Mouse (Mus musculus): ENCODE measurements around the gene Gm38392.

Gm38392 gene

DNA sequence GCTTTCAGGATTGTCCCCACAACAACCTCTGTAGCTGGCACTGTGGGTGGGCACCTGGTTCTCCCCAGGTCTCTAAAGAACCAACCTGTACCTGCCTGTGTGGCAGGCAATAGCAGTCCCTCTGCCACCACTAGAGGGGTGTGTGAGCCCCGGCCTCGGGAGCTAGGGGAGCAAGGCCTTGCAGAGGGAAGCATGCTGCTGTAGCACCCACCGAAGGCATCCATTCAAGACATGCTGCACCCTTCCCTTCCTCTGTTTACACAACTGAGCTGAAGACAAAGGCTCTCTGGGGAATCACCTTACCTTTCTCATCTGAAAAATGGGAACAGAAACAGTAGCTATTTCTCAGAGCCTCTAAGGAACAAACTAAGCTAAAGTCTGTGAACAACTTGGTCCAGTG, 51.8 kb downstream of the Gm38392 start:
- DNase-seq, result no peak

- no peak for DNase-seq
Measured at GRCm38 (mm10) chr3:88234041-88234440, 53.0 kb downstream of the Gm38392 start.

GRCm38 (mm10) chr3:88232851-88233649, 54.0 kb downstream of the Gm38392 start:
- DNase-seq, result no peak

DNA sequence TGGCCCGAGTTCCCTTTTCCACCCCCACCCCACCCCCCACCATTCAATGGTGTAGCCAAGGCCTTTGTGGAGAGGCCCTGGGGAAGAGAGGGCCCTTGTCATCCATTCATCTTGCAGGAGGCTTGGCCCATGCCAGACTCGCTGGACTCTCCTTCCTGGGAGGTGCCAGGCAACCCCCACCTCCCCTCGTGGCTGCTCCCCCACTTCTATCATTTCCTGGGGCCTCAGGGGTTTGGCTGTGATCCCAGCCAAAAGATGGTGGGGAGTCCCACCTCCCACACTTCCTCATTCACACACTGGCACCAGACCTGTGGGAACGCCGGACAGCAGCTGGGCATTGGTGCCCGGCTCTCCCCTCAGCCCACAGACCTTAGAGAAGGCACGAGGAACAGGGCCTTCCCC, 54.7 kb downstream of the Gm38392 start:
- no peak for DNase-seq

GRCm38 (mm10) chr3:88231061-88231641, 55.9 kb downstream of the Gm38392 start:
- DNase-seq, result no peak

DNA sequence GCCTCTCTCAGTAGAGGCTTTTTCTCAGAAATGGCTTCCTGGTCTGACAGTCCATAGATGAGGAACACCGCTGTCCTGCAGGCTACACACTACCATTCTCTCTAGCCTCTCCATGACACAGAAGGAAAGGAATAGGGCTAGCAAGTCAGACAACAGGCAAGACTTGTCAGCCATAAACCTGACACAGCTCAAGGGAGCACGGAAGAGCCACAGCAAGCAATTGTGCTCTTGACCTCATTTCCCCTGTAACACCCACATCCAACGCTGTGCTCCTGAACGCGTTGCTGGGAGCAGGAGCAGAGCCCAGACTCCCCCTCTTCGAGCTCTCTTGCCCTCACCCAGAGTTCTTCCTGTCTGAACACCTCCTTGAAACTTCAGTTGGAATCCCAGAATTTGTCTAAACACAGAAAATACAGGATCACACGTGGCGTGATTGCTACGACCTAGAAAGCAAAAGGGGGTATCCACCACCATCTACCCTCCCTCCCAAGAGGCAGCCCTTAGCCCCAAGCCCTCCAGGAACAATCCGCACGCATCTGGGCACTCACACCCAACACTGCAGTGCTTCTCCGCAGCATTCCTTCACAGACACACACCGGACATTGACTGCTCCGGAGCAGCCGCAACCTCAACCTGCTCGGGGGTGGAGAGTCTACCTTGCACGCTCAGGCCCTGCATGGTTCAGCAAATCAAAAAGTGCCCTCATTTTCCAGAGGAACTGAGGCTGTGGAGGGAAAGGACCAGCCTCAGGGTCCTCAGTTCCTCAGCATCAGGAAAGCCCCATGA, 56.6 kb downstream of the Gm38392 start:
- DNase-seq, result no peak

GRCm38 (mm10) chr3:88229526-88229925, 57.5 kb downstream of the Gm38392 start:
- DNase-seq, result no peak

DNA sequence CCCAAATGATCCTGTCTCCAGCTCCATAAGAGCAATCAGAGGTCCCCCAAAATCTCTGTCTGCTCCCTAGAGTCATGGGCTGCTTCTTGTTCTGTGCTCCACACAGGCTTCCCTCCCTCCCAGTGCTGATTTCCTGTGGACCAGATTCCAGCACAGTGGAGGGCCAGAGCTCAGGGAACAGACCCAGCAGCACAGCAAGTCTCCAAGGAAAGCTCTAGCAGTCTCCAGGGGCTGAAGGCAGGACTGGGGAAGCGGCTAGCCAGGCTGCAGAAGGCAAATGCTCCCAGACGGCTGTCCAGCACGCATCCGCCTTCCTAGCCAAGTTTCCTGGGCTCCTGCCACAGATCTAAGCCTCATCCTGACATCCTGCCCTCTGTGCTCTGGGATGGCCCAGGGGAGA, 58.1 kb downstream of the Gm38392 start:
- no peak for DNase-seq

DNA sequence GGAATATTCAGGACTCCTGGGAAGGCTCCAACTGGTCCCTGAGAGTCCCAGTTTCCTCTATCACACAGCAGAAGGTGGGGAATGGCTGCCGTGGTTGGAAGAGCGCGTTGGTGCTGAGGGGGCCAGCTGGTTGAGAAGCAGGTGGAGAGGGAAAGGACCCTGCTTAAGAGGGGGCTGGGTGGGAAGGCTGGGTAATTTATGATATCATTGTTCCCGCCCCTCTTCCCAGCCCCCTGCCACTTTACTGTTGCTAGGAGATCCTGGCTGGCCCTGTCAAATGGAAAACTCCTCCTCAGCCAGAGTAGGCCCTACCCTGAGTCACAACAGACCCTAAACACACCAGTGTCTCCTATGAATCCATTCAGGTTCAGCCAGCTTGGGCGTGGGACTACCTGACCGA, 59.0 kb downstream of the Gm38392 start:
- DNase-seq, result no peak

- DNase-seq, result no peak
Measured at GRCm38 (mm10) chr3:88227260-88227659, 59.8 kb downstream of the Gm38392 start.

GRCm38 (mm10) chr3:88226101-88226845, 60.7 kb downstream of the Gm38392 start:
- DNase-seq, result no peak

DNA sequence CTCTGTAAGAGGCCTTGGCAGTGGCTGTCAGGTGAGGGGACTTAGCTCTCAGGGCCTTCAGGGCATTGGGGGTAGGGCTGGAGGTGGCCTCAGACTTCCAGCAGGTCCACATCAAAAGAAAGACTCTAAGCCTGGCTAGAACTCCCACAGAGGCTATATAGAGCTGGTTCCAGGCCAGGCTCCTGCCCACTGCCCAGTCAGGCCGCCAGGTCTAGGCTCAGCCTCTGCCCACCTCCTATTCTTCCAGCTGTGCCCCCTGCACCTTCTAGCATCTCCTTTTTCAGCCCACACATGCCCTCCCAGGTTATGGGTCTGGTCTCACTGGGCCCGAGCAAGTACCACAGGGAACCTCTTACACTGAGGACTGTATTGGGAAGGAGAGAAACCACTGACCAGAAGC, 62.1 kb downstream of the Gm38392 start:
- DNase-seq, result no peak

DNA sequence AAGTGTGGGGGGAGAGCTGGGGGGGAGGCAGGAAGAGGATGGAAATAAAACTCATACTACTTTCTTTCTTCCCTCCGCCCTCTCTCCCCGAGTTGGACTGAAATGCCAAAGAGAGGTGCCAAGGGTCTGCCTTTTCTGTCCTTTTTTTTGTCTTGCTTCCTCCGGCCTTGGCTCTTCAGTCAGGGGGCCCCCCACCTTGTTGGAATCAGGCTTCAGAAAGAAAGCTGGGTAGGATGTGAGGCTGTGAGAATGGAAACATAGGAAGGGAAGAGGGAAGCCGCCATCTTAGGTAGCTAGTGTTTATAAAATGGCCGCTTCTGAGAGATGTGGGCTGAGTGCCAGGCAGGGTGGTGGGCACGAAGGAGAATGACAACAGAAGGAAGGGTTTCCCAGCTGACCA, 64.6 kb downstream of the Gm38392 start:
- DNase-seq, result no peak

DNA sequence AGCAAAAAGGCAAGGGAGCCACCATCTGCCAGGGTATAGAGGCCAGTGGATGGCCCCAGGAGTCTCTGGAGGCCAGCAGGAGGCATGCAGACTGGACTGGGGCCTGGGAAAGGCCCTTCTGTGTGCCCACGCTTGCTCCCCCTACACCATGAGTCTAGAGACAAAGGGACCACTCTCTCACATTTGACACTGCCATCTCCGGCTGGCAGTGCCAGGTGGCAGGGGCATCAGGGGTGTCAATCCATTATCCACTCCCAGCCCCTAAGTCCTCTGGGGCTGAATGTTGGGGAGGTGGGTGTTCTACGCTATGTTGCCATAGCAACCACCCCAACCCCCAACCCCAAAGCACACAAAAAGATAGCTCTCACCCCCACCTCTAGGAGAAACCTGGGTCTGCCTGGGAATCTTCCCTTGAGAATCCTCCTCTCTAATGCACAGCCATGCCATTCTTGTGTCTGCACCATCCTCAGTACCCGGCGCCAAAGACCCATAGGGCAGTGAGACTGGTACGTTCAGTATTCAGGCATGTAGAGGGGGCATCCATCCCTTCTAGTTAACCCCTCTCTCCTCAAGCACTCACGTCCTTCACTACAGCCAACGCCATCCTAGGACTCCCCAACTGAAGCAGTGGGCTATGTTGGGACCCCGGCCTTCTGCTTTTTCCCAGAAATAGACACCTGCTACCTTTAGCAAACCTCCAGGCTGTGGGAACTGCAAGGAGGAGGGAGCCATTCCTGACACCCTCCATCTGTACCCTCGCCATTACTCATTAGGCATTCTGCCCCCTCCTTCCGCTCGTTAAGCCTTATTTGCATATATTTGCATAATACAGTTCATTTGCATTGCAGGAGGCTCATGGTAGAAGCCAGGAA, 65.3 kb downstream of the Gm38392 start:
- no peak for DNase-seq

DNA sequence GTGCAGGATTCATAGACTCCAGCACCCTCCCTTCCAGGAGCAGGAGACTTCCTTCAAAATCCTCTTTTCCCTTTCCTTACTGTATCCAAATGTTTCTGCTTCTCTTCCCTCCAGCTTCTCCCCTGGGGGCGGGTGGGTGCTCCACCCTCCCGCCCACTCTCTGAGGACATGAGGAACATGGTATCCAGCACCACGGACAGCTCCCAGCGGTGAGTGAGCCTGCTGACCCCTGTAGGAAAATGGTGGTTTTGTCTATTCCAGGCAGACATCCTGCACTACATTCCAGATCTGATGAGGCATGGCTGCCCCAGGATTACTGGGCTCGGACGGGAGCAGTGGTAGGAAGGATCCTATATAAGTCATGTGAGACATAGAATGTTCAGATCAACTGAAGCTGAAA, 66.2 kb downstream of the Gm38392 start:
- peak; percentile 88 for DNase-seq

GRCm38 (mm10) chr3:88219940-88220339, 67.1 kb downstream of the Gm38392 start:
- no peak for DNase-seq

DNA sequence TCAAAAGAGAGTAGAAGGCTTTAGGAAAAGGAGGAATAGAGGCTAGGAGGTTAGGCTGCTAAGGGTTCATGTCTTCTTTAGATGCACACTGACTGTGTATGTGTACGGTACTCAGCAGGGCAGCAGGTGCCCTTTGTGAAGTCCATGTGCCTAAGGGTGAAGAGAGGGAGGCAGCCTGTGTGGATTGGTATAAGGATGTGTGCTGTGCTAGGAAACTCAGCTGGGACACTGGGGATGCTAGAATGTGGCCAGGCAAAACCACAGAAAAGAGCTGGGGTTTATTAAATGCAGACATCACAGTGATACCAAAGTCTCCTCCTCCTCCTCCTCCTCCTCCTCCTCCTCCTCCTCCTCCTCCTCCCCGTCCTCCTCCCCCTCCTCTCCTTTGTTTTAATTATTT, 69.3 kb downstream of the Gm38392 start:
- DNase-seq, result no peak

DNA sequence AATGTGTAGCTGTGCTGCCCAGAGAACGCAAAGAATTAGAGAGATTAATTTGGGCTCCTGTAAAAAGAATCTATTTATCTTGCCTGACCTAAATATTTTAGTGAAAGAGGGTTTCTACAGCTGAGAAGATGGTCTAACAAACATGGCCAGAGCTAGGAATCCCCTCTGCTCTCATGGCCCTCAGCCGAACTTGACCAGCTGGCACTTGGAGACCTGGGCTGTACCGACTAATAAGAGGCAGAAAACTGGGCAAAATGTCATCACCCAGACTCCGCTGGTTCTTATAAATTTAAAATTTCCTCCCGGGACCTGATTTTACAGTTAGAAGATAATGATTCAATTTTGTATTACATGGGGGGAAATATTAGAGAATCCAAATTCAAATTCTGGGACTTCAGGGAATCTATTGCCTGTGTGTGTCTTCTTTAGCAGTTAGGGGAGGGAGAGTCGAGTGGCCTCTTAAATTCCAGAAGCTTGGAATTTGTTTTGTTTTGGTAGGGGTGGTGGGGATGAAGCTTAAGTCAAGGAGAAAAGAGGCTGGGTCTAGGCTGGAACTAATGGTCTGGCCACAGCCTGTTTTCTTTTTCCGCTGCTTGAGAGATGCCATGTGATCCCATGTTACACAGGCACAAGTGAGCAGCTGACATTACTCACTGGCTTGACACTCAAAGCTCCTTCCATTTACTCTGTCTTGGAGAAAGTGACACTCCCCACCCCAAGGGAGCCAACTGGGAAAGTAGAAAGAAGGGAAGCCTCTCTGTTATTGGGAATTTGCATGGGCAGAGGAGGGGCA, 70.3 kb downstream of the Gm38392 start:
- DNase-seq, result no peak

GRCm38 (mm10) chr3:88216116-88216515, 70.9 kb downstream of the Gm38392 start:
- no peak for DNase-seq

DNA sequence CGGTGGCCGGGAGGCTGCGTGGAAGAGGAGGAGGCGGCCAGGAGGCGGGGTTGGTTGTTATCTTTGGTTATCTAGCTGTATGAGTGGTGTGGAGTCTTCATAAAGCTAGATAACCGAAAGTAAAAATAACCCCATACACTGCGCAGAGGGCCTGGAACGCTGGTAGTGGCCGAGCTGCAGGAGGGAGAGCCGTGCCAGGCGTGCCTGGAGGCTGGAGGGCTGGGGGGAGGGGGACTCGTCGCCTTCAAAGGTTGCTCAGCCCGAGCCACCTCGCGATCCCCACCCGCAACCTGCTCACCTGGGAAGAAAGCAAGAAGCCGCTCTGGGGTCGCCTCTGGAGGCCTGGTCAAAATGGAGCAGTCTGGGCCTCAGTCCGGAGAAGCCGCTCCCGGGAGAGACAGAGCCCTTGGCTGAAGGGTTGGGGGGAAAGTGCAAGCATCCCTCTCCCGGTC, 71.4 kb downstream of the Gm38392 start:
- no peak for DNase-seq

DNA sequence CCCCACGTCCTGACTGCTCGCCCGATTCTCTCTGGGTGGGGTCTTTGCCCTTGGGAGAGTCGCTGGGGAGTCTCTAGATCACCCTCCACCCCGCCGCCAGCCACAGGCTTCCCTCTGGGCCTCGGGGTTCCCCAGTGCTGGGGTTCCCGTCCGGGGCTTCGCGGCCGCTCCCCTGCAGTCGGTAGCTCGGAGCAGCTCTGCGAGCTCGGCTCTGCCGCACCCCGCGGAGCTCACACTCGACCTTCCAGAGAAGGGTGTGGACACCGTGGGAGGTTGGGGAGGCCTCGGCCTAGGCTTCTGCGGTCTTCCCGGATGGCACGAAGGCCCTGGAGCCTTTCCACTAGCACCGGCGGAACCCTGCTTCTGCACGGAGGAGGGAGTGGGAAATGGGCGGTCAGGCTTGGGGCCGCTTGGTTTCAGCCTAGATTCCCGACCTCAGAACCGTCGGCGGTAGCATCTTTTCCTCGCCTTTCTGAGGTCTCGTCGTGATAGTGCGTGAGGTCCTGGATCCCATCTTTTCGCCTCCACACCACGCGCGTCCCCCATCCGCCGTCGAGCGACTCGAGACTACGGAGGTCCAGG, 71.9 kb downstream of the Gm38392 start:
- no peak for DNase-seq
